Mouse (Mus musculus) liver, postnatal 0 days (tissue): ENCODE data around the gene Coro2b.

Source experiments
- CTCF ChIP-seq: sonication (generic); IDR thresholded peaks from 2 replicates; pipeline ENCODE4 v1.5.1; 2016; ENCODE audit warnings: antibody characterized with exemption, low read depth
- EP300 ChIP-seq: IDR thresholded peaks from 2 replicates; pipeline ENCODE4 v1.6.1; 2016; ENCODE audit warnings: antibody characterized with exemption, low read depth, mild to moderate bottlenecking

DNA sequence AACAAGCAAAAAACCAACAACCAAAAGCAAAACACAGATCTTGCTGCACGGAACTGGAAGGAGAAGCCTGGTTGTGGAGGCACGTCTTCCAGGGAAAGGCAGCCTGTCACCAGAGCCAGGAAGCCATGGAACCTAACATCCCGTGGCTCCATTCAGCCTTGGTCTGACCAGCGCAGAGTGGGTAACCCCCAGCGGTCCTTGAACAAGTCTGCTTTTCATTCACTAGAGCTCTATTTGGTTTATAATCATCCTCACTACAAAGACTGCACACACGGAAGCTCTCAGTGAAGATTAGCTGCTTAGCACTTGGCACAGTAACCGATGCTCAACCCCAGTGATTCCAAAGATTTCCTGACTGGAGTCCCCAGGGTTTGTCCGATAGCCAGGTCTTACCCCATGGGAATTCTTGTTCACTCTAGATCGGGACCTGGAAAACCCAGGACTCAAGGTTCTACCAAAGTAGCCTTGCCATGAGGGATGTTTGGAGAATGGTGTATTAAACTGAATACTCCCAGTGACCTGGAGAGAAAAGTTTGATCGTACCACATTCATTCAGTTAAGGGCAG is 154.2 kb downstream of the Coro2b start:
- no peak for TF ChIP-seq CTCF
- TF ChIP-seq EP300 = no peak
